Mouse (Mus musculus) midbrain, postnatal 0 days (tissue): ENCODE data around the gene 4930447C04Rik. TPM values are rescaled to one million over a fixed set of nuclear protein-coding genes. Genes with fewer than 3 reads are reported as not detected.
A peak's percentile ranks its signal among the peaks of the same experiment; 100 is the strongest.

Experiments used
- ATAC-seq: fragments of 200-750 bp; cut with Nextera tagmentation; 2 replicates; pipeline ENCODE4 v1.8.0; 2017; ENCODE audit warnings: moderate number of reproducible peaks, mild to moderate bottlenecking, moderate TSS enrichment, moderate library complexity; ENCODE audit not compliant: low FRiP score
- DNase-seq: peaks from one replicate; pipeline ENCODE4 v3.0.0-alpha.2; 2015; ENCODE audit warnings: low spot score
- H3K27ac ChIP-seq: fragments of 300-500 bp; sonication (generic); 2 replicates; pipeline ENCODE4 v1.5.1; 2014; ENCODE audit warnings: low read depth, mild to moderate bottlenecking, low read length, mixed read lengths
- H3K27me3 ChIP-seq: fragments of 300-500 bp; sonication (generic); 2 replicates; pipeline ENCODE4 v1.6.1; 2014; ENCODE audit warnings: low read length, control low read depth, mixed read lengths; ENCODE audit not compliant: insufficient read depth
- H3K36me3 ChIP-seq: fragments of 300-500 bp; sonication (generic); 2 replicates; pipeline ENCODE4 v1.6.1; 2014; ENCODE audit warnings: low read length, control low read depth, mixed read lengths; ENCODE audit not compliant: insufficient read depth
- H3K4me1 ChIP-seq: fragments of 300-500 bp; sonication (generic); 2 replicates; pipeline ENCODE4 v1.6.1; 2014; ENCODE audit warnings: mild to moderate bottlenecking, control low read depth, antibody characterized with exemption, low read length, mixed read lengths; ENCODE audit not compliant: insufficient read depth
- H3K4me2 ChIP-seq: fragments of 300-500 bp; sonication (generic); 2 replicates; pipeline ENCODE4 v1.6.1; 2014; ENCODE audit warnings: low read depth, mild to moderate bottlenecking, low read length, mixed read lengths; ENCODE audit not compliant: poor library complexity, severe bottlenecking
- H3K4me3 ChIP-seq: fragments of 300-500 bp; sonication (generic); 2 replicates; pipeline ENCODE4 v1.5.1; 2014; ENCODE audit warnings: low read depth, mild to moderate bottlenecking, low read length, moderate library complexity
- H3K9ac ChIP-seq: fragments of 300-500 bp; sonication (generic); replicated peaks from 2 replicates; pipeline ENCODE4 v1.6.1; 2014; ENCODE audit warnings: mild to moderate bottlenecking, low read length, moderate library complexity, mixed read lengths; ENCODE audit not compliant: poor library complexity, severe bottlenecking
- H3K9me3 ChIP-seq: fragments of 300-500 bp; sonication (generic); 2 replicates; pipeline ENCODE4 v1.6.1; 2016; ENCODE audit warnings: low read length, control low read depth
- CTCF ChIP-seq: IDR thresholded peaks from 2 replicates; pipeline ENCODE4 v1.5.1; 2016; ENCODE audit warnings: antibody characterized with exemption, mild to moderate bottlenecking
- WGBS: fragments of 180-500 bp; shearing (Covaris S2); extraction: QIAGEN DNeasy Blood & Tissue Kit; methylation state at CpG from one replicate; pipeline ENCODE4 v1.1.7; 2014; 5-methylcytosine and 5-hydroxymethylcytosine counted together
- polyA plus RNA-seq: library from polyadenylated mRNA; unstranded; fragments of >200 nt; fragmentation: Nextera tagmentation; extraction: Ambion mirVana; gene quantifications from 2 replicates; pipeline ENCODE4 v1.2.1, GENCODE M21; 2015
- total RNA-seq: library from RNA; depleted of rRNA; stranded (reverse); fragments of >200 nt; gene quantifications from 2 replicates; pipeline ENCODE4 v1.2.3, GENCODE M21; 2014

4930447C04Rik gene
- total and polyA plus RNA-seq, 2 experiments from 2014 or later = 8.9 to 9.9 TPM

- H3K9ac ChIP-seq = no peak overlapping the region
- DNase-seq = no peak
Observed at GRCm38 (mm10) chr12:72941398-72942051, 951 bp upstream of the 4930447C04Rik start.

GRCm38 (mm10) chr12:72940822-72941397 lies 336 bp upstream of the 4930447C04Rik start:
- H3K27me3 ChIP-seq = peaks cover 87% of the 10 kb centered on the region
- no peaks in the 10 kb centered on the region for H3K4me1 ChIP-seq
- no peak overlapping the region for H3K27ac ChIP-seq
- no peak overlapping the region for H3K4me3 ChIP-seq
- ATAC-seq (no peak), DNase-seq (no peak)
- WGBS = 2% methylated on average over 11 of the region's 11 CpGs
- H3K9ac ChIP-seq = no peak overlapping the region
- H3K4me2 ChIP-seq = no peak overlapping the region
- H3K36me3 ChIP-seq = no peaks in the 10 kb centered on the region
- no peaks in the 10 kb centered on the region for H3K9me3 ChIP-seq
- TF ChIP-seq CTCF = no peak

More at GRCm38 (mm10) chr12:72941398-72942051, 951 bp upstream of the 4930447C04Rik start:
- Histone ChIP-seq H3K4me3 (no peak overlapping the region), H3K36me3 (no peaks in the 10 kb centered on the region), H3K27me3 (peaks cover 88% of the 10 kb centered on the region), H3K4me1 (no peaks in the 10 kb centered on the region), H3K27ac (no peak overlapping the region), H3K9me3 (no peaks in the 10 kb centered on the region), H3K4me2 (no peak overlapping the region)
- WGBS = under 1% methylated on average over 32 of the region's 32 CpGs
- no peak for ATAC-seq
- no peak for TF ChIP-seq CTCF

- Histone ChIP-seq H3K9ac (no peak within 1 kb of the TSS), H3K36me3 (no peaks in the 10 kb centered on the region), H3K4me2 (peak within 1 kb of the TSS; percentile 12; the same call in 1 of the 2 replicates), H3K4me1 (no peaks in the 10 kb centered on the region), H3K9me3 (no peaks in the 10 kb centered on the region), H3K27ac (no peak within 1 kb of the TSS), H3K27me3 (peaks cover 86% of the 10 kb centered on the region), H3K4me3 (no peak within 1 kb of the TSS)
- WGBS = 0% methylated on average over 28 of the region's 28 CpGs
- TF ChIP-seq CTCF = no peak
- ATAC-seq (no peak), DNase-seq (no peak)
Observed at GRCm38 (mm10) chr12:72939616-72940015, 958 bp downstream of the 4930447C04Rik start, which contains the start of gene Six6. Gene Six6 (plus strand): TSS chr12:72939892.

GRCm38 (mm10) chr12:72938600-72939490 lies 1.7 kb downstream of the 4930447C04Rik start:
- ATAC-seq = no peak
- Histone ChIP-seq H3K27me3 (peaks cover 83% of the 10 kb centered on the region), H3K9ac (no peak overlapping the region), H3K9me3 (no peaks in the 10 kb centered on the region), H3K36me3 (no peaks in the 10 kb centered on the region), H3K4me2 (no peak overlapping the region), H3K4me3 (no peak overlapping the region), H3K4me1 (no peaks in the 10 kb centered on the region), H3K27ac (no peak overlapping the region)
- no peak for DNase-seq
- 3% methylated on average over 14 of the region's 14 CpGs for WGBS
- TF ChIP-seq CTCF = no peak

- Histone ChIP-seq H3K27ac (no peak overlapping the region), H3K36me3 (no peaks in the 10 kb centered on the region), H3K4me1 (no peaks in the 10 kb centered on the region), H3K4me3 (no peak overlapping the region), H3K9ac (no peak overlapping the region), H3K9me3 (no peaks in the 10 kb centered on the region), H3K4me2 (no peak overlapping the region), H3K27me3 (peaks cover 76% of the 10 kb centered on the region)
- no peak for TF ChIP-seq CTCF
- no peak for ATAC-seq
- 5% methylated on average over 11 of the region's 13 CpGs for WGBS
- DNase-seq = no peak
Observed at GRCm38 (mm10) chr12:72938176-72938575, 2.4 kb downstream of the 4930447C04Rik start.
